Mouse (Mus musculus) c-Kit-negative CD71-positive TER-119-positive erythroid progenitor cells, embryonic 14.5 days (primary cell): ENCODE data around the gene Tmem236.

ENCODE experiments used
- DNase-seq: peaks from one replicate; pipeline ENCODE4 v3.0.0-alpha.2; 2013; ENCODE audit warnings: low read depth, low spot score

The Tmem236 gene

GRCm38 (mm10) chr2:14249839-14250564 is 75.7 kb downstream of the Tmem236 start:
- DNase-seq, result no peak

GRCm38 (mm10) chr2:14251938-14252337 is 77.6 kb downstream of the Tmem236 start:
- DNase-seq, result no peak

- DNase-seq, result no peak
Observed at GRCm38 (mm10) chr2:14258345-14258850, 84.1 kb downstream of the Tmem236 start.

GRCm38 (mm10) chr2:14262090-14262489 is 87.8 kb downstream of the Tmem236 start:
- no peak for DNase-seq

- no peak for DNase-seq
Observed at GRCm38 (mm10) chr2:14269160-14269559, 94.8 kb downstream of the Tmem236 start.
